Mouse (Mus musculus) right cerebral cortex, postnatal 36 days (tissue): Measurements from ENCODE around the gene Ecm1.

Source experiments
- DNase-seq, 2 experiments: peaks; one replicate each; pipeline ENCODE4 v3.0.0; 2022; ENCODE audit warnings: low spot score in 2 of 2, mixed read lengths in 1 of 2

The Ecm1 gene

DNA sequence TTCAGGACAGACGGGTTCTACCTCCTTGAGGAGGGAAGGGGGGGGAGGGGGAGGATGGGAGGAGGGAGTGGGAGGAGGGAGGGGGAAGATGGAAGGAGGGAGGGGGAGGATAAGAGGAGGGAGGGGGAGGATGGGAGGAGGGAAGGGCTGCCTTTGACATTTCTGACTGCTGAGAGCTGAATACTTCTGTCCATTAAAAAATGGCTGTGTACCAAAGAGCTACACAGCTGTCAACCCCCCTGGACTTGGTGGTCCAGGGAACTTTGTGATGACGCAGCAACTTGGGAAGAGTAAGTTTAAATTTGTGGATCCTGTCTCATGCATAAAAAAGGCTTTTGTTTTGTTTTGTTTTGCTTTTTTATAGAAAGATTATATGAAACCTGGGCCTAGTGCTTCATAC is 49.4 kb downstream of the Ecm1 start:
- DNase-seq: no peak

DNA sequence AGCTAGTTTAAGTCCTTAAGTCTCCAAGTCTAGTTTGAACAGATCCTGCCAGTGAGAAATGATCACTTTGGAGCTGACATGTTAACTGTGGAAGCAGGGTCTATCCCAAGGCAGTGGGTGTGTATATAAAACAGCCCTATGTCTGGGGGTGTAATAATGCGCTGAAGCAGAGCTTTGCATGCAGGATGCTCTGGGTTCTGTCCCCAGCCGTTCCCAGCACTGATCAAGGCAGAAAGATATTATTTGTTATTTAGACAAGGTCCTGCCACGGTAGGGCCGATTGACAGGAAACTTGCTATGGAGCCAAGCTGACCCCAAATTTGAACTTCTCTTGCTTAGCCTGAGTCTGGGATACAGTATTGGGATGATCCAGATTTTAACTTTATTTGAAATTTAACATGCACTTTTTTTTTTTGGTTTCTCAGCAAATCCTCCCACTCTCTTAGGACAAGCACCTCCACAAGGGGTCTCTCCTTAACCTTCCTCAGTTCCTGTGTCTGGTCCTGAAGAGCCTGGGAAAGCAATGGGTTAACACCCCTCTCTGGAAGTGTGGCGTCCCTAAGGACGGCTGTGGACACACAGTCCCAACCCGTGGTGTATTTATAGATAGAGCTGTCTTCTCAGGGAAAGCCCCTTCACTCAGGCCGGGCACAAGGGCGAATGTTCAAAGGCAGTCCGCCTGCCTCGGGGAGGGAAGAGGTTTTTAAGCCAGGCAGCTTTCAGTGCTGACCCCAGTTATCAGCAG is 50.0 kb downstream of the Ecm1 start:
- no peak for DNase-seq

DNA sequence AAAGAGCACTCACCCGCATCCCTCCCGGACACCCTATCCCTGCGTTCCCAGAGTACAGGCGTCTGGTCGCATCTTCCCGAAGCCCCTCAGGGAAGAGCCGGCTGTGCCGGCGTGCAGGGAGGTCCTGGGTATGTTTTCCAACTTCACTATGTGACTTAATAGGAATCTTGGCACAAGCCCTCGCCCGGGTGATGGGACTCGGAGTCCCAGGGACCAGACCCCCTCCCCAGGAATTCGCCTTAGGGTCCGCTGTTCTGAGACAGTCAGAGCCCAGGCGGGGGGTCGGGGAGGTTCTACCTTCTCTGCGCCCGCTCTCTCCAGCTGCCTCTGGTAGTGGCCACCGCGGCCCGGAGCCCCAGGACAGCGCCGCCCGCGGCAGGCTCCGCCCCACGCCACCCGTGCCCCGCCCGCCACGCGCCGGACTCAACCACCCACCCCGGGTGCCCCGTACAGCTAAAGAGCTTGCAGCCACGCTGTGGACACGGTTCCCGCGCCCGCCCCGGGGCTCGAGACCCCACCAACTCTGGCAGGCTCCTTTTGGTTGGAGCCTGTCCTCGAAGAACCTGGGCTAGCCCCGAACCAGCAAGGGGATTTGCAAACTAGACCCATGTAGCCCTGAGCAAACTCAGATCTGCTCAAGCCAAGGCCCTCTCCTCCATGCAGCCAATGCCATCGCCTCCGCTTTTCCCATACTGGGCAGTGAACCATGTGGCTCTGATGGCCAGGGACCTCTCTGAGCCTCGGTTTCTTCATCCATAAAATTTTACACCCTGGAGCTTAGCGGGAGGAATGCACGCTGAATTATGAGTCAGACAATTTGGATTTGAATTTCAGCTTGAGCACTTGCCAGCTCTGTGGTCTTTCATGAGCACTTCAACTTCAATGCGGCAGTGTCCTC is 51.6 kb downstream of the Ecm1 start, which contains the start of gene Adamtsl4:
Gene Adamtsl4, minus strand, starts transcription at position 394 of the 898 bp plus-strand sequence.
- DNase-seq: no peak

DNA sequence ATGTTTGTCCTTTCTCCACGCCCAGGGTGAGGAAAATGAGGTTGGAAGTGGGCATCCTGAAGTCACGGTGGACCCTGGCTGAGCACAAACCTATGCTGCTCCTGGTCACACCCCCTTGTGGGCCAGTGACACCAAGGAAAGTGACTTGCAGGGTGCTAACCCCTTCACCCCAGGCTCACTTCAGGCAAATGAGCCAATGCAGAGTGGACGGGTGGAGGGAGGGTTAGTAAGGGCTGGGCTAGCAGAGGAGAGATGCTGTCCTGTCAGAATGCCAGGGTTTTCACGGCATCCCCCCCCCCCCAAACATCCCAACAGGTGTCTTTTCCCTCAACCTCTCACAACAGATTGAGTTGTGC is 52.2 kb downstream of the Ecm1 start:
- DNase-seq: no peak

DNA sequence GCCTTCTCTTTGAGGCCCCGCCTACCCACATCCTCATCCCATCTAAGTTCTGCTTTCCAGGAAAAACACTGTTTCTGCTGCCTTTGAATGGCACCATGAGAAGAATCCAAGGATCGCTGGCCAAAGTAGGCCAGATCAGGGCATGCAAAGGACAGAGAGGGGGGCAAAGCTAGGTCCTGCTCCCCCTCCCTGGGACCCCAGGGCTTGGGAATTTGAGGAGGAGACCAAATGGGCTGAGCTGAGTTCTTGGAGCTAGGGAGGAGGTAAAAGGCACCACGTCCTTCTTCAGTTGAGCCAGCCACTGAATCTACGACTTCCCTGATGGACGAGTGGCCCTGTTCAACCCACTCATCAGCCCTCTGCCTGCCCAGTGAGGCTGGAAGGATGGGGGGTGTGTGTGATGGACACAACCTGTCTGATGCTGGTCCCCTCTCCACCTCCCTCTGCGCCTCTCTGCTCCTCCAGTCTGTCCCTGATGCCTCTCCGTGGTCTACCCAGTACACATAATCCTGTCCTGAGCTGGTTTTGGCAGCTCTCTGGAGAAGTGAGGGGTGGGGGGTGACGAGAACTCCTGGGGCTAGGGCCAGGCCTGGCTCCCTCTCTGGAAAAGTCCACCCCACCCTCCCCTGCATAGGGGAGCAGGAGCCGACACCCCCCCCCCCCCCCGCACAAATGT is 52.7 kb downstream of the Ecm1 start:
- no peak for DNase-seq

DNA sequence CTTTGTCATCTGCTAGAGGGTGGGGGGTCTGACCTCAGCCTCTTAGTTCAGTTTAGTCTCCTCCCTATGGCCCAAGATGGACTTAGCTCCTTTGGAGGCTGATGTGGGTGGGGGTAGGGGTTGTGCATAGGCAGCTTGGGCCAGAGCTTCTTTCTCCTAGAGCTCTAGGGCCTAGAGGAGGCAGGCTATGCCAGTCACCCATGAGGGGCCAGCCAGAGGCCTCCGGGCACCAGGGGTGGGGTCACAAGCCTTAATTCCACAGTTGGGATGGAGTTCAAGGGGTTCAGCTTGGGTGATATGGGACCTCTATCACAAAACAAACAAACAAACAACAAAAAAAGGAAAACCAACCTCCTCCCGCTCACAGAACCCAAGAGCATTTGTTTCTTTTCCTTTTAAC is 53.7 kb downstream of the Ecm1 start:
- no peak for DNase-seq

DNA sequence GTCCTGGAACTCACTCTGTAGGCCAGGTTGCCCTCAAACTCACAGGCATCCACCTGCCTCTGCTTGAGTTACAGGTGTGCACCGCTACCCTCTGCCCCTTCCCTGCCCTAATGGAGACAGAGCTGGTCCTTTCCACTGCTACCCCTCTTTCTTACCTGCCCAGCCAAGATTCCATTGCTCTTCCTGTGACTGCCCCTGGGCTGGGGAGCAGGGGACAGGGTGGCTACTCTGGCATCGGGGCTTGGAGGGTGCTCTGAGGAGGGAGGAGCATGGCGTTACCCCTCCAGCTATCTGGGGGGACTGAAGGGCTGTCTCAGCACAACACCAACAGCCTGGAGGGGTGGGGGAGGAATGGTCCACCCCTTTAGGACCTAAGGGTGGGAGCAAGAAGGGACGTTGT is 54.1 kb downstream of the Ecm1 start:
- no peak for DNase-seq

DNA sequence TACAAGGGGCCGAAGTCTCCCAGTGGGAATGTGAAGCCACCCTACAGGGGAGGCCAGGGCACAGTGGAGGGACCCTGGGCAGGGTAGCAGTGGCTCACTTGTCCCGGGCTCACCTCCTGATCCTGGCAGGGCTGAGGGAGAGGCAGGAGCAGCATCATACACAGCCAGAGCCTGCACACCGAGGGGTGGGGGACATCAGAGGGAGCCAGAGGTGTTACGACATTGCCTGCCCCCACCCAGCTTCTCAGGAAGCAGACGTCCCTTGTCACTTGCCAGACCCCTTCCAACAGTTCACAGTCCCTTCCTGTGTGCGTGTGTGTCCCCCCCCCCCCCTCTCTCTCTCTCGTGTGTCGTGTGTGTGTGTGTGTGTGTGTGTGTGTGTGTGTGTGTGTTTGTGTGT is 54.5 kb downstream of the Ecm1 start:
- no peak for DNase-seq
